Mouse (Mus musculus) bone marrow, adult 2 months (tissue): ENCODE data around the gene Naga.

ENCODE experiments used
- CTCF ChIP-seq: fragments of 200-500 bp; IDR thresholded peaks from 2 replicates; pipeline ENCODE4 v1.5.1; 2011; ENCODE audit warnings: low read length, control low read depth; ENCODE audit not compliant: control insufficient read depth, insufficient read depth
- POLR2A ChIP-seq: fragments of 200-500 bp; IDR thresholded peaks from 2 replicates; pipeline ENCODE4 v1.6.1; 2011; ENCODE audit warnings: low read depth, mild to moderate bottlenecking, control low read depth, low read length, borderline replicate concordance; ENCODE audit not compliant: control insufficient read depth

- peak; percentile 75; the same call in 1 of the 2 replicates for TF ChIP-seq POLR2A
- TF ChIP-seq CTCF = no peak; the same call in 1 of the 2 replicates
These were observed 7.2 kb upstream of the Naga start for GRCm38 (mm10) chr15:82345820-82346470.
